Mouse (Mus musculus) CH12.LX (cell line): ENCODE measurements around the gene En1. TPM values are rescaled to one million over a fixed set of nuclear protein-coding genes. Genes with fewer than 3 reads are reported as not detected.

Source experiments
- DNase-seq: peaks from one replicate; pipeline ENCODE4 v3.0.0-alpha.2; 2013; ENCODE audit errors: extremely low read depth
- H3K27ac ChIP-seq: 2 replicates; pipeline ENCODE4 v1.5.1; 2012; ENCODE audit warnings: low read depth, mild to moderate bottlenecking, control low read depth, moderate library complexity; ENCODE audit not compliant: insufficient read depth
- H3K27me3 ChIP-seq: replicated peaks from 2 replicates; pipeline ENCODE3; 2012; ENCODE audit warnings: inconsistent platforms
- H3K36me3 ChIP-seq, 2 experiments: replicated peaks in 1 of 2; 2 replicates each; pipeline versions ENCODE3 to v1.6.1; 2012; ENCODE audit warnings: inconsistent platforms in 1 of 2, low read length in 1 of 2, mild to moderate bottlenecking in 1 of 2, mixed read lengths in 1 of 2, moderate library complexity in 1 of 2; ENCODE audit not compliant: control insufficient read depth in 1 of 2, insufficient read depth in 1 of 2
- H3K4me1 ChIP-seq, 2 experiments: 2 replicates each; pipeline ENCODE4 v1.6.1; 2012; ENCODE audit warnings: inconsistent platforms in 1 of 2, moderate library complexity in 1 of 2; ENCODE audit not compliant: insufficient read depth in 2 of 2, control insufficient read depth in 1 of 2
- H3K4me2 ChIP-seq: 2 replicates; pipeline ENCODE4 v1.6.1; 2012; ENCODE audit warnings: low read depth, mild to moderate bottlenecking, control low read depth; ENCODE audit not compliant: poor library complexity, insufficient read depth, severe bottlenecking
- H3K4me3 ChIP-seq, 3 experiments: fragments of 150-350 bp in 1 of 3; sonication (generic) in 1 of 3; replicated peaks in 1 of 3; 2 replicates each; pipeline versions ENCODE3 to v1.5.1; 2011 to 2012; ENCODE audit warnings: low read depth in 2 of 3, low read length in 2 of 3, mild to moderate bottlenecking in 2 of 3, moderate library complexity in 2 of 3, control low read depth in 1 of 3, improper control_type of control experiment in 1 of 3, inconsistent platforms in 1 of 3, mixed read lengths in 1 of 3; ENCODE audit not compliant: poor library complexity in 1 of 3
- H3K79me2 ChIP-seq: replicated peaks from 2 replicates; pipeline ENCODE4 v1.6.1; 2012; ENCODE audit warnings: mild to moderate bottlenecking, moderate library complexity; ENCODE audit not compliant: control insufficient read depth, poor library complexity, insufficient read depth, severe bottlenecking; ENCODE audit errors: extremely low read depth
- H3K9ac ChIP-seq: 2 replicates; pipeline ENCODE4 v1.6.1; 2012; ENCODE audit warnings: low read depth, mild to moderate bottlenecking, control low read depth, moderate library complexity; ENCODE audit not compliant: insufficient read depth
- H3K9me3 ChIP-seq: replicated peaks from 2 replicates; pipeline ENCODE3; 2012; ENCODE audit warnings: low read length, inconsistent platforms, mixed read lengths
- BHLHE40 ChIP-seq: IDR thresholded peaks from 2 replicates; pipeline ENCODE4 v1.6.1; 2011; ENCODE audit warnings: mild to moderate bottlenecking, low read depth, low read length, improper control_type of control experiment
- CHD1 ChIP-seq: IDR thresholded peaks from 2 replicates; pipeline ENCODE4 v1.6.1; 2012; ENCODE audit warnings: low read depth, low read length, improper control_type of control experiment, inconsistent platforms
- CHD2 ChIP-seq: IDR thresholded peaks from 2 replicates; pipeline ENCODE4 v1.6.1; 2011; ENCODE audit warnings: low read length, improper control_type of control experiment
- E2F4 ChIP-seq: IDR thresholded peaks from 2 replicates; pipeline ENCODE4 v1.6.1; 2011; ENCODE audit warnings: low read depth, low read length, improper control_type of control experiment; ENCODE audit not compliant: insufficient replicate concordance
- EP300 ChIP-seq: IDR thresholded peaks from 2 replicates; pipeline ENCODE4 v1.6.1; 2011; ENCODE audit warnings: low read length, improper control_type of control experiment
- ETS1 ChIP-seq: conservative IDR thresholded peaks from 2 replicates; pipeline ENCODE4 v1.6.1; 2012; ENCODE audit warnings: low read depth, mild to moderate bottlenecking, inconsistent platforms, low read length, improper control_type of control experiment, moderate library complexity
- IRF4 ChIP-seq: IDR thresholded peaks from 2 replicates; pipeline ENCODE4 v1.6.1; 2014; ENCODE audit warnings: low read depth, mild to moderate bottlenecking, inconsistent platforms, low read length, improper control_type of control experiment
- JUN ChIP-seq: IDR thresholded peaks from 2 replicates; pipeline ENCODE4 v1.6.1; 2011; ENCODE audit warnings: low read depth, mild to moderate bottlenecking, low read length, improper control_type of control experiment, moderate library complexity; ENCODE audit not compliant: insufficient read depth
- JUND ChIP-seq: conservative IDR thresholded peaks from 2 replicates; pipeline ENCODE4 v1.6.1; 2011; ENCODE audit warnings: low read depth, low read length, improper control_type of control experiment
- MAX ChIP-seq: IDR thresholded peaks from 2 replicates; pipeline ENCODE4 v1.6.1; 2011; ENCODE audit warnings: low read length, improper control_type of control experiment
- MXI1 ChIP-seq: IDR thresholded peaks from 2 replicates; pipeline ENCODE4 v1.6.1; 2011; ENCODE audit warnings: mild to moderate bottlenecking, low read depth, low read length, improper control_type of control experiment
- MYC ChIP-seq: IDR thresholded peaks from 2 replicates; pipeline ENCODE4 v1.6.1; 2011; ENCODE audit warnings: low read depth, mild to moderate bottlenecking, improper control_type of control experiment, low read length
- NRF1 ChIP-seq: IDR thresholded peaks from 2 replicates; pipeline ENCODE4 v1.6.1; 2014; ENCODE audit warnings: low read depth, mild to moderate bottlenecking, inconsistent platforms, low read length, improper control_type of control experiment, moderate library complexity
- PAX5 ChIP-seq: IDR thresholded peaks from 2 replicates; pipeline ENCODE4 v1.6.1; 2012; ENCODE audit warnings: low read length, inconsistent platforms, mixed read lengths
- POLR2A ChIP-seq: IDR thresholded peaks from 2 replicates; pipeline ENCODE4 v1.6.1; 2011; ENCODE audit warnings: low read depth, mild to moderate bottlenecking, improper control_type of control experiment, low read length
- RAD21 ChIP-seq: IDR thresholded peaks from 2 replicates; pipeline ENCODE4 v1.6.1; 2011; ENCODE audit warnings: low read depth, mild to moderate bottlenecking, low read length, improper control_type of control experiment, moderate library complexity
- SMC3 ChIP-seq: IDR thresholded peaks from 2 replicates; pipeline ENCODE4 v1.6.1; 2011; ENCODE audit warnings: low read depth, low read length, improper control_type of control experiment
- TBP ChIP-seq: conservative IDR thresholded peaks from 2 replicates; pipeline ENCODE4 v1.6.1; 2011; ENCODE audit warnings: low read depth, low read length, improper control_type of control experiment
- TCF12 ChIP-seq: IDR thresholded peaks from 2 replicates; pipeline ENCODE4 v1.6.1; 2014; ENCODE audit warnings: low read depth, mild to moderate bottlenecking, inconsistent platforms, low read length, improper control_type of control experiment
- UBTF ChIP-seq: IDR thresholded peaks from 2 replicates; pipeline ENCODE4 v1.6.1; 2012; ENCODE audit warnings: low read depth, mild to moderate bottlenecking, inconsistent platforms, low read length, improper control_type of control experiment, moderate library complexity
- ZKSCAN1 ChIP-seq: IDR thresholded peaks from 2 replicates; pipeline ENCODE4 v1.6.1; 2012; ENCODE audit warnings: low read depth, inconsistent platforms, low read length, improper control_type of control experiment, borderline replicate concordance
- ZMIZ1 ChIP-seq: IDR thresholded peaks from 2 replicates; pipeline ENCODE4 v1.6.1; 2012; ENCODE audit warnings: low read depth, mild to moderate bottlenecking, inconsistent platforms, low read length, improper control_type of control experiment
- ZNF384 ChIP-seq: IDR thresholded peaks from 2 replicates; pipeline ENCODE4 v1.6.1; 2012; ENCODE audit warnings: low read depth, low read length, improper control_type of control experiment, inconsistent platforms
- dilution Hi-C: fragments of 300-500 bp; cut with MboI; formaldehyde crosslinking; loops from 2 replicates; pipeline ENCODE4 v1.14.3; 2020; ENCODE audit warnings: low sequenced_read_pairs; ENCODE audit not compliant: extremely low pct_unique_long_range_greater_than_20kb, extremely low pct_ligation_motif_present
- in situ Hi-C: fragments of 300-500 bp; cut with MboI; formaldehyde crosslinking; loops from 3 replicates; pipeline ENCODE4 v1.14.3; 2019; ENCODE audit warnings: low sequenced_read_pairs, low pct_ligation_motif_present, low pct_unique_long_range_greater_than_20kb, mixed read lengths
- polyA plus RNA-seq: library from polyadenylated mRNA; unstranded; fragments of >175 nt; gene quantifications from 2 replicates; pipeline ENCODE4 v1.2.1, GENCODE M21; 2012; ENCODE audit warnings: low read depth; ENCODE audit not compliant: insufficient read length
- total RNA-seq, 2 experiments: library from RNA; depleted of rRNA; stranded (reverse); fragments of 300-350 nt in 1 of 2; fragments of >200 nt in 1 of 2; gene quantifications; 2 replicates each; pipeline ENCODE4 v1.2.3; 2012 to 2014

The En1 gene
- total and polyA plus RNA-seq, 3 experiments: not detected

- H3K9me3 ChIP-seq: no peaks in the 10 kb centered on the region
- no peak overlapping the region for H3K4me3 ChIP-seq
- DNase-seq: no peak
- dilution Hi-C loops: no loop called here
- H3K4me1 ChIP-seq: peaks cover 0 to 9% of the 10 kb centered on the region in 2 experiments; a peak in 2 of 4 replicates
- H3K36me3 ChIP-seq: no peaks in the 10 kb centered on the region
- no peak overlapping the region for H3K27ac ChIP-seq
- H3K27me3 ChIP-seq: no peaks in the 10 kb centered on the region
- no peaks in the 10 kb centered on the region for H3K79me2 ChIP-seq
- no peak for TF ChIP-seq UBTF
- no peak for TF ChIP-seq POLR2A
- no peak for TF ChIP-seq MXI1
- no peak for TF ChIP-seq CHD1
- no peak for TF ChIP-seq TBP
- no peak for TF ChIP-seq EP300
- no peak for TF ChIP-seq ETS1
- TF ChIP-seq MYC: no peak
- no peak for TF ChIP-seq IRF4
- TF ChIP-seq BHLHE40: no peak
- no peak for TF ChIP-seq ZNF384
- TF ChIP-seq CHD2: no peak
- no peak for TF ChIP-seq ZMIZ1
- TF ChIP-seq RAD21: no peak
- no peak for TF ChIP-seq TCF12
- TF ChIP-seq ZKSCAN1: no peak
- TF ChIP-seq SMC3: no peak
- TF ChIP-seq E2F4: no peak
- no peak overlapping the region for H3K9ac ChIP-seq
- in situ Hi-C loops: no loop called here
- no peak overlapping the region for H3K4me2 ChIP-seq
Measured at GRCm38 (mm10) chr1:120643848-120644711, 41.9 kb downstream of the En1 start.

- no peaks in the 10 kb centered on the region for H3K9me3 ChIP-seq
- no peaks in the 10 kb centered on the region for H3K27me3 ChIP-seq
Measured at GRCm38 (mm10) chr1:120644755-120645154, 42.5 kb downstream of the En1 start.

More at GRCm38 (mm10) chr1:120644755-120645154, 42.5 kb downstream of the En1 start:
- in situ Hi-C loops: no loop called here
- no peak for DNase-seq
- H3K4me1 ChIP-seq: 0 out of 4 replicates have a peak, but pooled peaks cover 0 to 5% of the 10 kb centered on the region in 2 experiments
- no peak overlapping the region for H3K4me3 ChIP-seq
- dilution Hi-C loops: no loop called here
- H3K27ac ChIP-seq: no peak overlapping the region
- H3K9ac ChIP-seq: no peak overlapping the region
- no peak for TF ChIP-seq TCF12
- TF ChIP-seq EP300: no peak
- no peak for TF ChIP-seq NRF1
- TF ChIP-seq JUND: no peak
- TF ChIP-seq BHLHE40: no peak
- no peak for TF ChIP-seq RAD21
- TF ChIP-seq IRF4: no peak
- TF ChIP-seq JUN: no peak
- no peak for TF ChIP-seq PAX5
- TF ChIP-seq MYC: no peak
- TF ChIP-seq CHD2: no peak
- TF ChIP-seq MAX: no peak
- no peak for TF ChIP-seq UBTF
- no peaks in the 10 kb centered on the region for H3K79me2 ChIP-seq
- H3K4me2 ChIP-seq: no peak overlapping the region
- no peaks in the 10 kb centered on the region for H3K36me3 ChIP-seq
